Mouse (Mus musculus): ENCODE results near the gene Slc9a9.

The Slc9a9 gene

DNA sequence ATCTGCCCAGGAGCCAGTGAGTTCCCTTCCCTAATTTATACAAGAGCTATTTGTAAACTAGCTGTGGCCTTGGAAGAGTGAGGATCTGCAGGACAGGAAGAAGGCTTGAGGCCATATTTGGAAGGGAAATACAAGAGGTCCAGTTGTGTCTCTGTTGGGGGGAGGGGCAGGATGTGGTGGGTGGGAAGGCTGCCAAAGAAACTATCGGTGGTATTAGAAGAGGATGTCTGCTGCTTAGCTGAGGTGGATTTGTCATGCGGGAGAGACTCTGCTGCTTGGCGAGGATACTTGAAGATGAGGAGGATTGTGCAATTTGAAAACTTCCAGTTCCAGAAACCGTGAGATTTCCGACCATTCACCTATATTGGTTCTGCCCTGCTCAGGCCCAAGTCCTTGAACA is 524.4 kb downstream of the Slc9a9 start:
- ATAC-seq (ENCODE audit: low TSS enrichment) = no peak

DNA sequence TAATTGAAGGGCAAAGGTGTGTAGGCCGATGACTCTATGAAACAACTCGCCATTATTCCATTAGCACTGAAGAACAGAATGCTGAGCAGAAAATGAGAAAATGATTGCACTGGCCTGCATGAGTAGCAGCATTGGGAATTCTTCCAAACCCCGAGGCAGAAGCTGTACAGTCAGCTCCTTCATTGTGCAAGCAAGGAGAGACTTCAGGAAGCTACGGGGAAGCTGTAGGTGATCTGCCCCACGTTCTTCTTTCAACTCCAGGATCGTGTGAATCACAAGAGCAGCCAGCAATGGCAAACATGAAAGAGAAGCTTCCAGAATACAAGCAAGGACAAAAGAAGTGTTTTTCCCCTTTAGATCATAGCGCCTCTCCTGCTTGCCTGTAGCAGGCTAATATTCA is 538.0 kb downstream of the Slc9a9 start:
- ATAC-seq (ENCODE audit: low TSS enrichment) = peak; percentile 85

DNA sequence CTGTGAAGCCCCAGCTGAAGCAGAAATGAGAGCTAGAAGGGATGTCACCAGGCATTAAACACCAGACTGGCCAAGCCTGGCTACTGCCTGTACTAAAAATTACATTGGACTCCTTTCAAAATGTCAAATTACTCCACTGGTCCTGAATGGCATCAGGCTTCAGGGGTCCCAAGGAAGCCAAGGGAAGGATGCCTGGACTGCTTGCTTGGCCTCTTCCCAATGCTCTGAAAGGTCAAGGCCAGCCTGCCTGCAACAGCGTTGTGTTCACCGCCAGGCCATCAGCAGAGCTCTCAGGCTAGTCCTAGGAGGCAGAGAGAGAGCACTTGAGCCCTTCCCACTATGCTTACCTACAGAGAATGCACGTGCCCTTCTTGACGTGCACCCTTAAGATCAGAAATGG is 539.0 kb downstream of the Slc9a9 start:
- no peak for ATAC-seq (ENCODE audit: low TSS enrichment)

DNA sequence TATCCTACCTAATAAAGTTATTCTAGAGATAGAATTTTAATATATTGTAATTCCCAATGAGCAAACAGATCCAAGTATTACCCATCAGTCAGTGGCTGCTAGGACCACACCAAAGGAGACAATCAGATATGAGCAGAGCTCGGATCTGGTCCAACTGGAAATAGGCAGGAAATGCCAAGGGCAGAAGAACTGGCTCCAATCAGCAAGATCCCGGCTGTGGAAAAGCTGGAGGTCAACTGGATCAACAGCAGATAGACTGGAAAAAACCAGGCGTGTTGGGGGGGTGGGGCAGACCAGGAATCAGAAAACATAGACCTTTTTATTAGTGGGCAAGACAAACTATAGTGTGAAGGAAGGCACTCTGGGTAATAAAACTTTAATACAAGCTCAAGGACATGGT is 550.3 kb downstream of the Slc9a9 start:
- no peak for ATAC-seq (ENCODE audit: low TSS enrichment)

DNA sequence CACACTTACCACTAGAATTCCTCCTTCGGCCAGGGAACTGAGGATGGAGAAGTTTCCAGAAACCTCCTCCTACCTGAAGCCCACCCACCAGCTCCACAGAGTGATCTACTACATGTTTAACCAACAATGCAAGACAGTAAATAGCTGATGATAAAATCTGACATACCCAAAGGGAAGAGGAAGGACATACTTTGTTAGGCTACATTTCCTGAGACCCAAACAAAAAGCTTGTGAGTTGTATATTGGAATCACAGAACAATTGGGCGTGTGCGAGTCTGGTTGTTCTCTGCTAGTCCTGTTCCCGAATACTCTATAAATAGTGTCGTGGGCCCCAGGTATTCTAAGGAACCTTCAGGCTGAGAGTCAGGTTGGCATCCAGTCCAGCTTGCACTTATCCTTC is 551.6 kb downstream of the Slc9a9 start:
- ATAC-seq (ENCODE audit: low TSS enrichment) = no peak

DNA sequence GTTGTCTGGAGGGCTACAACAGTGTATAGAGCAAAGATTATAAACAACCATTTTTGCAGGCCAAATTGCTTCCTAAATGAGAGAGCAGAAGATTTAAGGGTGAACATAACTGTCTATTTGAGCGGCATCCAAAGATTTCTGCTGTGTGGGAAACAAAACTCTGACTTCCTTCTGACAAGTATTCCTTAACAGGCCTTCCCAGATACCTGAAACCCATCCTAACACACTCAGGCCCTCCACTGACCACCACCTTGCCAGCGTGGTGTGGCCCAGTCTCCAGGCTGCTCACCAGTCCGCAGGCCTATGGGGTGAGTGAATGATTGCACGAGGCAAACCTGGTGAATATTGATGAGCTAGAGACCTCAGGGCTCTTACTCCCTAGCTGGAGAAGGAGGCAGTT is 557.3 kb downstream of the Slc9a9 start:
- ATAC-seq (ENCODE audit: low TSS enrichment) = no peak

DNA sequence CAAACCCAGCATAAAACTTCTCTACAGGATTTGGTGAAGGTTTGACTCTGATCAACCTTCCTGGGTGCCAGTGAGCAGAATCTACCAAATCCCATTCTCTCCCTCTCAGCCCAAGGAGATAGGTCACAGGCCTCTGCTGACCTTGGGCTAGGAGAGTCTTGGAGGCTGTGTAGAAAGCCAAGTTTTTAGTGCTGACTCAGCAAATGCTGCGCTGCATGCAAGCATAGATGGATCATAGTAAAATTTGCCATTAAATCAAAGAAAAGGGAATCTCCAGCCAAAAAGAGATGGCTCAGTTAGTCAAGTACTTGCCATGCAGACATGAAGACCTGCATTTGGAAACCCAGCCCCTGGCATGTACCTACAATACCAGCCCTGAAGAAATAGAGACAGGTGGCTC is 558.4 kb downstream of the Slc9a9 start:
- no peak for ATAC-seq (ENCODE audit: low TSS enrichment)

DNA sequence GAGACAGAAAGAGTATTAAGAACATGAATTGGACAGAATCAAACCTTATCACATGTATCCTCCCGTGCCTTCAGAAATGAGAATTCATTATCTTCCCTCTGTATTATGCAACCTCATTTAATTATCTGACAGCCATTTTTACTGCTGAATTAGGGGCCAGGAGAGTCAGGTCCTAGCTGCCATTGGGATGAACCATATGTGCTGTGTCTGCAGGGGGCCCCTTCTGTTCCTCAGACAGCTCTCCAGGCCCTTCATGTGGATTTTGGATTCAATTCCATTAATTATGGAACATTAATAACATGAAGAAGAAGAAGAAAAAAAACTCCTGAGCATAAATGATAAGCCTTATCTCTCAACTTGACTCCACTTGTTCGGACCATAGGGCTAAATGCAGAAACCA is 559.4 kb downstream of the Slc9a9 start:
- no peak for ATAC-seq (ENCODE audit: low TSS enrichment)

DNA sequence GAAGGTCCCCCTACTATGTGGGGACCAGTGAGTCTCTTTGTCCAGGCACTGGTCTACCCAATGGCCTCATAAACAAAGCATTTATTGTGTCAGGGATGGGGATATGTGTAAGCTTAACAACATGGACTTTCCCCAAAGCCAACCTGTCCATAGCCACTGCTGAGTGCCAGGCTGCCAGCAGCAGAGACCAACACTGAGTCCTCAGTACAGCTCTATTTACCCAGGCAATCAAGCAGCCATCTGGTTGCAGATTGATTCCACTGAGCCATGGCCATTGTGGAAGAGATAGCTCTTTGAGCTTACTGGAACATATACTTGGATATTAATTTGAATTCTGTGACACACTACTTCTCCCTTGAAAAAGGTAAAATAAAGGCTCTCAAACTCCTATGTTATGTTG is 570.2 kb downstream of the Slc9a9 start:
- no peak for ATAC-seq (ENCODE audit: low TSS enrichment)

DNA sequence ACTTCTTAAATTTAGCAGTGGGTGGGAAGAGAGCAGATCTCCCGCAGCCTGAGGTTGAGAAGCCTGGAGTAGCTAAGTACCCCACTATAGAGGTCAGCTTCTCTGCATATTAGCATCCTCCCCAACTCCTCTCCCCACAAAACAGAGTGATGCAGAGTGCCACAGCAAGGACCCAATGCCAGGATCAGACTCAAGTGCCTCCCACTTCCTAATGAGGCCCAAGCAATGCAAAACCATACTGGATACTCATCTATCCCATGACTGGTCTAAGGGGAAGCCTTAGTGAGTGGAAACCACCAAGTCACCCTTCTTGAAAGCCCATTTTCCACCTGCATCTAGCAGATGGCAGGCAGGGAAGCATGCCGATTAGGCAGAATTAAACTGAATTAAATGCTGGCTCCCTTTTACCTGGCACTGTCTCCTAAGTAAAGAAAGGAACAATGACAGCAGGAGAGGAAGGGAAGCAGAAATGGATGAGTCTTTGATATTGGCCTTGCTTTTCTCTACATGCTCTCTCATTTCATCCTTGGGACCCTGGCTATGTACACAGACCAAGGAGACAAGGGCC is 573.0 kb downstream of the Slc9a9 start:
- ATAC-seq (ENCODE audit: low TSS enrichment) = no peak

DNA sequence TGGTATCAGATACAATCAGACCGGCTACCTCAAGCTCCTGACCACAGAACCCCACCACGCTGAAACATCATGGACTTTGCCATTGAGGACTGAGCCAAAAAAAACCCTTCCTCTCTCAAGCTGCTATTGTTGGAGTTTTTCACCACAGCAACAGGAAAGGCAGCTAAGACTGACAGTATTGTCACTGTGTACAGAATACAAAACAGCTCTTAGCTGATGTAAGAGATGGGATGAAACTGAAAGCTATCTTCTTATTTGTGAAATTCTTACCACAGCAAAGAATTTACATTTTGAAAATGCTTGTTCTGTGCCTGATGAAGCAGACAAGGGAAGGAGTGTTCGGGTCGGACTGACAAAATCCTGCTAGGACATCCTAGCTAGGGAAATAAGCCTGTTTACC is 584.5 kb downstream of the Slc9a9 start:
- ATAC-seq (ENCODE audit: low TSS enrichment) = no peak

DNA sequence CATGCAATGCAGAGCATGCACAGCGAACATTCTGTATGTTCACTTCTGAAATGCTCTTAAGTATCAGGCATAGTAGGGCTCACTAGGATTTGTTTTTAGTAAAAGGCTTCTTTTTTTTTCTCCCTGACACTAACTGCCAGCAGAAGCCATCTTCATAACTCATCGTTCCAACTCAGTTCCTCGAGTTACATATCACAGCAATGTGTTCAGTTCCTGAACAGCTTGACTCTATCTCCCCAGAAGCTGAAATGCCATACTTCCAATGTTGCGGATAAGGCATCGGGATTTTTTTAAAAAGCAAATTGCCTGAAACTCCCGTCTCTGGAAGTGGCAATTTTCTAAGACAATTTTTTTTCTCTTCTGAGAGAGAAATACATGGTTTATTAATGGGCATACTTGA is 586.1 kb downstream of the Slc9a9 start:
- peak; percentile 31; the same call in 1 of the 2 replicates for ATAC-seq (ENCODE audit: low TSS enrichment)

DNA sequence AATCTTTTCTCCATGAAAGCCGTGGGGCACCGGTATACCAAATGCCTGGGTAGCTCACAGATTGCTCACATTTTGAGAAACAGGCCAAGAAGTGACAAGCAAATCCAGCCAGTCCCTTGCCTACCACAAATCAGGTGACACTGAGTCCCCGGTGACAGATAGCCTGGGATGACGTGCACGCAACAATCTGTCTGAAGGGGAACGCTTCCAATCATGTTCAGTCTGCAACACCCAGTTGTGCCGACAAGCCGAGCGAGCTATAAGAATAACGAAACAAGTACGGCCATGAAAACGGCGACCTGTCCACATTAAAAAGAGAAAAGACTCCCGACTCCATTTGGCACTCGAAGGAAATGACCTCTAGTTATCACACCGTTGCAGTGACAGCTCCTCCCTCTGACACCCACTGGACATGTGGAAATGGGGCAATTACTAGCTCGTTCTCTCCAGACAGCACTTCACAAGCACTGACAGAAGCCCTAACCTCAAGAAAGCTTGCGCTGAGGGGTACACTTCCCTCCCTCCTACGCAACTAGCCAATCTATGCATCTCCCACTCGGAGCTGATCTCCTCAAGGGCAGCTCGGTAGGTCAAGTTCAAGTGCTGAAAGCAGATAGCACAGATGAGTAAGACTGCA is 587.1 kb downstream of the Slc9a9 start:
- peak; percentile 73 for ATAC-seq (ENCODE audit: low TSS enrichment)

DNA sequence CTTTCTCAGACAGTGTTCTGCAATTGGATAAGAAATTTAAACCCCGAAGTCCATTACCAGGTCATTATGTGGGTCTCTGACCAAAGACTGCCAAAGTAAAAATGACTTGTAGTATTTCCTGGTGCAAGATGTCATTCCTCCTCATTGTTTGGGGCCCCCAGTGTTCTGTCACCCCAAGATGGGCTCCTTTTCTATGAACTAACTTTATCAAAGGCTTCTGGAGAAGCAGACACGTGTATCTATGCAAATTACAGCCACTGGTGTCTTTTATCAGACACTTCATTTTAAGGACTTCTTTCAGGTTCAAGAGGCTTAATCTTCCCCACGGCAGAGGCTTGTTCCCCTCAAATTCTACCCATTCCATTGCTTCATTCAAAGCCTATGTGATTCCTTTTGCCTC is 593.1 kb downstream of the Slc9a9 start:
- ATAC-seq (ENCODE audit: low TSS enrichment) = no peak

DNA sequence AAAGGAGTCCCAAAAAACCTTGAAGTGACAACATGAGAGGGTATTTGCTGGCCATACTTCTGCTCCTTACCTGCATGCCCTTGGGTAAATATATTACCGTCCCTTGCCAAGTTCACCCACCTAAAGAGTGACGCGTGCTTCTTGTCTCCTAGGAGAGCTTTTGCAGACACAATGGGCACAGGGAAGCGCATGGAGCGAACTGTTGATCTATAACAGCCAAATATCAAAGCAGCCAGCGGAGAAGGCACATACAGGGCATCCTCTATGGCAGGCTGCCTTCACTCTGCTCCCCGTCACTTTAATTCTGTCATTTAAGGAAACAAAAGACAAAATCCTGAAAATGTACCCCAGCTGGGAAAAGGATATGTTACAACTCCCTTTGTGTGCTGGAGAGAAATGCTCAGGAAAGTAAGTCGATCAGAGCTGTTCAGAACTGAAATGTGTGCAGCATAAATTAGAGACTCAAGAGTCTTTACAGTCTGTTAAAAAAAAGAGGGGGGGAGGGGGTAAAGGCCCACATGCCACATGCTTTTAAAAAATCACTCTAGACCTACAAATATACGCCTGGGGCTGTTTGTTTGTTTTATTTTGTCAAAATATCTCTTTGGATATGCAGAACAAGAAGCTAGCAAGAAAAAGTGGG is 594.3 kb downstream of the Slc9a9 start:
- ATAC-seq (ENCODE audit: low TSS enrichment) = no peak

DNA sequence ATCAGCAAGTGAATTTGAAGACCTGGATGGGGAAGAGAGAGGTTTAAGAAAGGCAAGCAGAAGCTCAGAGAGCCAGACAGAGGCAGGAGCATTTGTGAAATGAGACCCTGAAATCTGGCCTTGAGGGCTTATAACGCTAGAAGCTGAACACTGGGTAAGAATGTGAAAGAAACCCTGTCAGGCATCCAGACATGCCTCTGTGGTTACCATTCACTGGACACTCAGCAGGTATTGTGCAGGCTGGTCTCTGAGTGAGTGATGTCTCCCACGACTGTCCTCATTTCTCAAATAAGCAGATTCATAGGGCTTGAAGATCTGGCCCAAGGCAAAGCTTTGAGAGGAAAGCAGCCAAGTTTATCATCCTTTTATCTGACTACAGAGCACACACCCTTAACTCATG is 596.5 kb downstream of the Slc9a9 start:
- ATAC-seq (ENCODE audit: low TSS enrichment) = no peak

DNA sequence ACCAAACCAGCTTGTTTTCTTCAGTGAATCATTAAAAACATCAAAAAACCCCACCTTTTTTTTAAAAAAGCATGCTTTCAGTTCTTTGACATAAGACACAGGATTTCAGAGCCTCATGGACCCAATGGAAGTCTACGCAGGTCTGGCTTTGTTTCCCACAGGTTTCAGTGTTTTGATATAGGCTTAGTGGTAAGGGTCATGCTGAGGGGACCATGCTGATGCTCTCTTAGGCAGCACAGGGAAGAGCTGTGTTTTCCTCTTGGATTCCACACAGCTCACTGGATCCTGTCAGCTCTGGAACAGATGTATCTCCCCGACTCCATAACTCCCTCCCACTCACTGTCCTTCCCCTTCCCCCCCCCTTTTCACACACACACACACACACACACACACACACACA is 597.2 kb downstream of the Slc9a9 start:
- ATAC-seq (ENCODE audit: low TSS enrichment) = no peak

DNA sequence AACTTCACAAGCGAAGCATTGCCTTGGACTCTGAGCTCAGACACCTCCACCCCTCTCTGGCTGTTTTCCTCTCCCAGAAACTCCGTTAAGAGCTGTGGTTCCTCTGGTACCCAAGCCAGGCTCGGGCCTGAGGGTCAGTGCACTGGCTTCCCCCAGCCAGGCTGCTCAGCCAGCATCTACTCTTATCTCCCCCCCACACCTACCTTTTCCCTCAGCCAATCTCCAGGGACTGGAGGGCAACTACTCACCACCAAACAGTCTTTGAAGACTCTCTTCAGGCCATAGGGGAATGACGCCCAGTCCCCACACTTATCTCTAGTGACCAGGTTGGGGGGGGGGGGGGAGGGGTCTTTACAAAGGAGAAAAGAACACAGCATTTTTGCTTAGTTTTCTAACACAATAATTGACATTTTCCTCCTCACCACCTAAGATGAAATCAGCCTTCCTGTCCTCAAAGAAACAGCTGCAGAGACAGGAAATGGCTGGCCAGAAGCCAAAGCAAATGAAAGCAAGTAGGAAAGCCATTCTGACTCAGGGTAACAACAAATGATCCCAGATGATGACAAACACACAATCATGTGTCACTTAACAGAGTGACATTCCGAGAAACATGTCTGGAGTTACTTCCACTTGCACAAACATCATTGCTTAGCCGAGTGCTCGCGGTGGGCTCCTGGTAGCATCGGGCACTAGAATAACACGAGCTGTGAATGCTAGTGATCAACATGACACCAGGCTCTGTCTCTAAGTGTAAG is 610.1 kb downstream of the Slc9a9 start:
- no peak for ATAC-seq (ENCODE audit: low TSS enrichment)
